Mouse (Mus musculus): ENCODE measurements around the gene Dcp1a. TPM values are rescaled to one million over a fixed set of nuclear protein-coding genes. Genes with fewer than 3 reads are reported as not detected.

Dcp1a gene
- polyA plus RNA-seq (2015; fragmentation: Nextera tagmentation; extraction: Ambion mirVana), result 28.3 and 32.1 TPM in 2 replicates

DNA sequence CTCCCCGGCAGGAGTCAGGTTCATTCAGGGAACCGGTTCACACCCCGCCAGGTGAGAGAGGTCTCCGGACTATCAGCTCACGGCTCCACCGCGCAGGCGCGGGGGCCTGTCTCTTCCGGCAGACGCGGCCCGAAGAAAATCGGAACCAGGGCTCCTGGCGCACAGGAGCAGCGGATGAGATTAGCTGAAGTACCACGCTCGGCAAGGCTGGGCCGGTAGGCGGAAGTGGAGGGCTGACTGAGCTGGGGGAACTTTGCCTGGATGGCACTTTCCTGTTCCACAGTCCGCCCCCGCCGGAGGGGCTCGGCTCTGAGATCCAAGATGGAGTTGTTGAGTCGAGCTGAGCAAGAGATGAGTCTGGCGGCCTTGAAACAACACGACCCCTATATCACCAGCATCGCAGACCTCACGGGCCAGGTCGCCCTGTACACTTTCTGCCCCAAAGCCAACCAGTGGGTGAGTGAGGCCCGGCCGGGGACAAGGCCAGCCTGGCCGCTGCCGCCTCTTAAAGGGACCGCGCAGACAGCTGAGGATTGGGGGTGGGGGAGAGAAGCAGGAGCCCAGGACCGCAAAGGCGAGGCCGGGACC is at the start of gene Dcp1a:
TSS of gene Dcp1a (plus strand) at position 175 of the 588 bp plus-strand sequence.
- Histone ChIP-seq H3K4me1 (ENCODE audit: insufficient read depth, low read length) (peaks cover 10% of the 10 kb centered on the region), H3K4me3 (ENCODE audit: low read length) (peak within 1 kb of the TSS; percentile 81), H3K36me3 (ENCODE audit: insufficient read depth, low read length) (peaks cover 15% of the 10 kb centered on the region), H3K27ac (ENCODE audit: low read length) (peak within 1 kb of the TSS; percentile 88), H3K9me3 (ENCODE audit: low read length) (no peaks in the 10 kb centered on the region), H3K9ac (replicated peaks; ENCODE audit: low read length) (peak within 1 kb of the TSS; percentile 88), H3K27me3 (ENCODE audit: insufficient read depth, low read length) (no peaks in the 10 kb centered on the region), H3K4me2 (replicated peaks; ENCODE audit: low read depth, low read length) (peak within 1 kb of the TSS; percentile 76)
- WGBS, result under 1% methylated on average over 39 of the region's 39 CpGs
- ATAC-seq (ENCODE audit: low FRiP score, low TSS enrichment), result peak; percentile 99

- 59% methylated on average over 9 of the region's 9 CpGs for WGBS
- no peak overlapping the region for H3K9ac ChIP-seq (replicated peaks; ENCODE audit: low read length)
- H3K4me2 ChIP-seq (replicated peaks; ENCODE audit: low read depth, low read length), result no peak overlapping the region
- H3K4me1 ChIP-seq (ENCODE audit: insufficient read depth, low read length), result peaks cover 6% of the 10 kb centered on the region; the same call in 1 of the 2 replicates
- H3K27me3 ChIP-seq (ENCODE audit: insufficient read depth, low read length), result no peaks in the 10 kb centered on the region
- H3K9me3 ChIP-seq (ENCODE audit: low read length), result no peaks in the 10 kb centered on the region
- no peak for ATAC-seq (ENCODE audit: low FRiP score, low TSS enrichment)
- H3K27ac ChIP-seq (ENCODE audit: low read length), result no peak overlapping the region
- no peak overlapping the region for H3K4me3 ChIP-seq (ENCODE audit: low read length)
- H3K36me3 ChIP-seq (ENCODE audit: insufficient read depth, low read length), result no peaks in the 10 kb centered on the region
Observed at GRCm38 (mm10) chr14:30429606-30430005, 49.7 kb upstream of the Dcp1a start.

DNA sequence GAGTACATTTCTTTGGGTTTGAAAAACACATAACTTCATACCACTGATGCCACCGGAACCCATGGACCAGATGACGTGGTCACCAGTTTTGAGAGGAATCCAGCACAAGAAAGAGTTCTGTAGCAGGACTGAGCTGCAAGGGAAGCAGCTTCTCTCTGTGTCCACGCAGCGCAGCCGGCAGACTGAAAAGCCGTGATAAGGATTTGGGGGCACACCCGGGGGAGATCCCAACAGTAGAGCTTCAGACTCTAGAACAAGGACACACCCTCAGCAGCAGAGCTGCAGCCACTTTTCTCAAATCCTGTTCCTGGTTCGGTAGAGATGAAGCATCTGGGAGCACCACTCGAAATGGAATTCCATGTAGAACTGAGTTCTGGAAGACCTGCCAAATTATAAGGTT is 49.3 kb upstream of the Dcp1a start:
- no peak for ATAC-seq (ENCODE audit: low FRiP score, low TSS enrichment)
- no peak overlapping the region for H3K27ac ChIP-seq (ENCODE audit: low read length)
- WGBS, result 85% methylated on average over 9 of the region's 9 CpGs

GRCm38 (mm10) chr14:30430446-30430845 is 48.9 kb upstream of the Dcp1a start:
- Histone ChIP-seq H3K4me1 (ENCODE audit: insufficient read depth, low read length) (peaks cover 6% of the 10 kb centered on the region; the same call in 1 of the 2 replicates), H3K4me2 (replicated peaks; ENCODE audit: low read depth, low read length) (no peak overlapping the region), H3K27me3 (ENCODE audit: insufficient read depth, low read length) (no peaks in the 10 kb centered on the region), H3K9ac (replicated peaks; ENCODE audit: low read length) (no peak overlapping the region), H3K27ac (ENCODE audit: low read length) (no peak overlapping the region), H3K4me3 (ENCODE audit: low read length) (no peak overlapping the region), H3K9me3 (ENCODE audit: low read length) (no peaks in the 10 kb centered on the region), H3K36me3 (ENCODE audit: insufficient read depth, low read length) (no peaks in the 10 kb centered on the region)
- ATAC-seq (ENCODE audit: low FRiP score, low TSS enrichment), result no peak
- WGBS, result 68% methylated on average over 5 of the region's 5 CpGs

More for the DNA sequence above, 49.3 kb upstream of the Dcp1a start:
- H3K4me3 ChIP-seq (ENCODE audit: low read length), result no peak overlapping the region
- H3K27me3 ChIP-seq (ENCODE audit: insufficient read depth, low read length), result no peaks in the 10 kb centered on the region
- H3K36me3 ChIP-seq (ENCODE audit: insufficient read depth, low read length), result no peaks in the 10 kb centered on the region
- no peaks in the 10 kb centered on the region for H3K9me3 ChIP-seq (ENCODE audit: low read length)
- no peak overlapping the region for H3K9ac ChIP-seq (replicated peaks; ENCODE audit: low read length)
- no peak overlapping the region for H3K4me2 ChIP-seq (replicated peaks; ENCODE audit: low read depth, low read length)
- peaks cover 6% of the 10 kb centered on the region; the same call in 1 of the 2 replicates for H3K4me1 ChIP-seq (ENCODE audit: insufficient read depth, low read length)

GRCm38 (mm10) chr14:30435316-30435715 is 44.0 kb upstream of the Dcp1a start:
- ATAC-seq (ENCODE audit: low FRiP score, low TSS enrichment), result no peak
- Histone ChIP-seq H3K9ac (replicated peaks; ENCODE audit: low read length) (no peak overlapping the region), H3K4me1 (ENCODE audit: insufficient read depth, low read length) (no peaks in the 10 kb centered on the region), H3K36me3 (ENCODE audit: insufficient read depth, low read length) (no peaks in the 10 kb centered on the region), H3K4me2 (replicated peaks; ENCODE audit: low read depth, low read length) (no peak overlapping the region), H3K27ac (ENCODE audit: low read length) (no peak overlapping the region), H3K4me3 (ENCODE audit: low read length) (no peak overlapping the region), H3K9me3 (ENCODE audit: low read length) (no peaks in the 10 kb centered on the region; the same call in 1 of the 2 replicates), H3K27me3 (ENCODE audit: insufficient read depth, low read length) (no peaks in the 10 kb centered on the region)
- 89% methylated on average over 5 of the region's 5 CpGs for WGBS

DNA sequence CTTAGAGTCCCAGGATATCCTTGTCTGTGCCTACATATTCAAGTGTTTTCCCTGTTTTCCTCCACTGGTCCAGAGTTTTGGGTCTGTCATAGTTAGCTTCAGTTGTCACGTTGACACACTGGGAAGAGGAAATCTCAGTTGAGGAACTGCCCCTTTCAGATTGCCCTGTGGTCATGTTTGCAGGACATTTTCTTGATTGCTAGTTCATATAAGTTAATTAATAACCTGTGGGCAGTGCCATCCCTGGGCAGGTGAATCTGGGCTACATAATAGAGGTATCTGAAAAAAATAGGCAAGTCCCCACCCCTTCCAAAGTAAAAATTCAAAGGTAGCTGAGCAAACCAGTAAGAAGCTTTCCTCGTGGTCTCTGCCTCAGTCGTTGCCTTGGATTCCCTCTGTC is 39.4 kb upstream of the Dcp1a start:
- Histone ChIP-seq H3K4me1 (ENCODE audit: insufficient read depth, low read length) (no peaks in the 10 kb centered on the region), H3K9me3 (ENCODE audit: low read length) (no peaks in the 10 kb centered on the region; the same call in 1 of the 2 replicates), H3K4me2 (replicated peaks; ENCODE audit: low read depth, low read length) (no peak overlapping the region), H3K36me3 (ENCODE audit: insufficient read depth, low read length) (no peaks in the 10 kb centered on the region), H3K9ac (replicated peaks; ENCODE audit: low read length) (no peak overlapping the region), H3K27me3 (ENCODE audit: insufficient read depth, low read length) (no peaks in the 10 kb centered on the region), H3K4me3 (ENCODE audit: low read length) (no peak overlapping the region), H3K27ac (ENCODE audit: low read length) (no peak overlapping the region)
- no peak for ATAC-seq (ENCODE audit: low FRiP score, low TSS enrichment)
- 71% methylated on average over 3 of the region's 3 CpGs for WGBS

- H3K27ac ChIP-seq (ENCODE audit: low read length), result no peak overlapping the region
- H3K9me3 ChIP-seq (ENCODE audit: low read length), result no peaks in the 10 kb centered on the region
- H3K36me3 ChIP-seq (ENCODE audit: insufficient read depth, low read length), result no peaks in the 10 kb centered on the region
- H3K4me1 ChIP-seq (ENCODE audit: insufficient read depth, low read length), result 0 out of 2 replicates have a peak, but pooled peaks cover 11% of the 10 kb centered on the region
- peak overlapping the region; percentile 34 for H3K4me2 ChIP-seq (replicated peaks; ENCODE audit: low read depth, low read length)
- 22% methylated on average over 12 of the region's 13 CpGs for WGBS
- H3K27me3 ChIP-seq (ENCODE audit: insufficient read depth, low read length), result no peaks in the 10 kb centered on the region
- no peak for ATAC-seq (ENCODE audit: low FRiP score, low TSS enrichment)
- H3K4me3 ChIP-seq (ENCODE audit: low read length), result no peak overlapping the region
- H3K9ac ChIP-seq (replicated peaks; ENCODE audit: low read length), result 0 out of 2 replicates have a peak overlapping the region, but pooled peaks have one; percentile 26
Observed at GRCm38 (mm10) chr14:30455801-30456595, 23.3 kb upstream of the Dcp1a start.

GRCm38 (mm10) chr14:30457436-30457835 is 21.9 kb upstream of the Dcp1a start:
- no peaks in the 10 kb centered on the region for H3K9me3 ChIP-seq (ENCODE audit: low read length)
- ATAC-seq (ENCODE audit: low FRiP score, low TSS enrichment), result no peak
- H3K9ac ChIP-seq (replicated peaks; ENCODE audit: low read length), result no peak overlapping the region
- H3K36me3 ChIP-seq (ENCODE audit: insufficient read depth, low read length), result no peaks in the 10 kb centered on the region
- no peak overlapping the region for H3K27ac ChIP-seq (ENCODE audit: low read length)
- 0 out of 2 replicates have a peak, but pooled peaks cover 11% of the 10 kb centered on the region for H3K4me1 ChIP-seq (ENCODE audit: insufficient read depth, low read length)
- no peaks in the 10 kb centered on the region for H3K27me3 ChIP-seq (ENCODE audit: insufficient read depth, low read length)
- no peak overlapping the region for H3K4me3 ChIP-seq (ENCODE audit: low read length)
- no peak overlapping the region for H3K4me2 ChIP-seq (replicated peaks; ENCODE audit: low read depth, low read length)
- 51% methylated on average over 7 of the region's 7 CpGs for WGBS

- Histone ChIP-seq H3K9ac (replicated peaks; ENCODE audit: low read length) (no peak overlapping the region), H3K27ac (ENCODE audit: low read length) (no peak overlapping the region), H3K9me3 (ENCODE audit: low read length) (no peaks in the 10 kb centered on the region), H3K4me3 (ENCODE audit: low read length) (no peak overlapping the region), H3K36me3 (ENCODE audit: insufficient read depth, low read length) (no peaks in the 10 kb centered on the region), H3K27me3 (ENCODE audit: insufficient read depth, low read length) (no peaks in the 10 kb centered on the region), H3K4me1 (ENCODE audit: insufficient read depth, low read length) (0 out of 2 replicates have a peak, but pooled peaks cover 11% of the 10 kb centered on the region), H3K4me2 (replicated peaks; ENCODE audit: low read depth, low read length) (no peak overlapping the region)
- no peak for ATAC-seq (ENCODE audit: low FRiP score, low TSS enrichment)
- WGBS, result 16% methylated on average over 2 of the region's 2 CpGs
Observed at GRCm38 (mm10) chr14:30457897-30458296, 21.4 kb upstream of the Dcp1a start.

DNA sequence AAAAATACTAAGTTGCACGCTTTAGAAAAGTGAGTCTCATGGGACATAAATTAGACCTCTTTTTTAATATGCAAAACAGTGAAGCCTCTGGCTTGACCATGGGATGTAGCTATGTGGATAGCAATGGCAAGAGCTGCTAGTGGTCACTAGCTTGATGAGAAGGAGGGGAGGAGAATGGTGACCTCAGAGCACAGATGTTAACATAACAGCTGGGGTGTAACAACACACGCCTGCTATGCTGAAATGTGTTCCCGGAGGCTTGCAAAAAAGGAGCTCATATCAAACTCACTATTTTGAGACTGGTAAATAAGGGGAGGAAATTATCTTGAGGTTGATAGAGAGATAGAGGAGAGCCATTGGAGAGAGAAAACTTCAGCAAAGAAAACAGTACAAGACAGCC is 20.5 kb upstream of the Dcp1a start:
- 65% methylated on average over 3 of the region's 3 CpGs for WGBS
- Histone ChIP-seq H3K9ac (replicated peaks; ENCODE audit: low read length) (no peak overlapping the region), H3K36me3 (ENCODE audit: insufficient read depth, low read length) (no peaks in the 10 kb centered on the region), H3K27ac (ENCODE audit: low read length) (no peak overlapping the region), H3K4me1 (ENCODE audit: insufficient read depth, low read length) (0 out of 2 replicates have a peak, but pooled peaks cover 11% of the 10 kb centered on the region), H3K4me3 (ENCODE audit: low read length) (no peak overlapping the region), H3K4me2 (replicated peaks; ENCODE audit: low read depth, low read length) (no peak overlapping the region), H3K27me3 (ENCODE audit: insufficient read depth, low read length) (no peaks in the 10 kb centered on the region), H3K9me3 (ENCODE audit: low read length) (no peaks in the 10 kb centered on the region)
- no peak for ATAC-seq (ENCODE audit: low FRiP score, low TSS enrichment)

Data from kidney, embryonic 16.5 days (tissue).